Mouse (Mus musculus): ENCODE results near the gene Ppm1n. TPM values are rescaled to one million over a fixed set of nuclear protein-coding genes. Genes with fewer than 3 reads are reported as not detected.

Ppm1n gene
- polyA plus RNA-seq, 1 experiment from 2014 or later, result 0.17 TPM

- Histone ChIP-seq H3K36me3 (ENCODE audit: control insufficient read depth, insufficient read depth, low read length) (no peaks in the 10 kb centered on the region), H3K4me2 (replicated peaks; ENCODE audit: low read depth) (peak overlapping the region; percentile 73; the same call in 1 of the 2 replicates), H3K4me3 (ENCODE audit: low read depth, low read length) (no peak overlapping the region; the same call in 1 of the 2 replicates), H3K27me3 (ENCODE audit: control insufficient read depth, insufficient read depth, low read length) (no peaks in the 10 kb centered on the region), H3K9ac (ENCODE audit: low read length) (no peak overlapping the region), H3K9me3 (ENCODE audit: control insufficient read depth, low read length) (no peaks in the 10 kb centered on the region), H3K4me1 (replicated peaks; ENCODE audit: control insufficient read depth, insufficient read depth) (peaks cover 3% of the 10 kb centered on the region; the same call in 1 of the 2 replicates), H3K27ac (replicated peaks) (peak overlapping the region; percentile 89; the same call in 1 of the 2 replicates)
- WGBS, result 74% methylated on average over 21 of the region's 21 CpGs
- TF ChIP-seq EP300 (optimal IDR thresholded peaks at IDR 0.05), result no peak
- no peak for TF ChIP-seq CTCF (IDR thresholded peaks at IDR 0.05; ENCODE audit: low read depth)
- no peak for ATAC-seq (ENCODE audit: low FRiP score, low TSS enrichment)
- DNase-seq (ENCODE audit: low spot score), result no peak
These were observed 45.7 kb upstream of the Ppm1n start for GRCm38 (mm10) chr7:19325262-19326199.

GRCm38 (mm10) chr7:19324221-19324620 lies 44.4 kb upstream of the Ppm1n start:
- H3K27me3 ChIP-seq (ENCODE audit: control insufficient read depth, insufficient read depth, low read length), result no peaks in the 10 kb centered on the region
- DNase-seq (ENCODE audit: low spot score) (no peak), ATAC-seq (ENCODE audit: low FRiP score, low TSS enrichment) (no peak)
- H3K27ac ChIP-seq (replicated peaks), result no peak overlapping the region; the same call in 1 of the 2 replicates
- H3K4me3 ChIP-seq (ENCODE audit: low read depth, low read length), result no peak overlapping the region
- H3K36me3 ChIP-seq (ENCODE audit: control insufficient read depth, insufficient read depth, low read length), result no peaks in the 10 kb centered on the region
- H3K4me1 ChIP-seq (replicated peaks; ENCODE audit: control insufficient read depth, insufficient read depth), result peaks cover 3% of the 10 kb centered on the region; the same call in 1 of the 2 replicates
- TF ChIP-seq CTCF (IDR thresholded peaks at IDR 0.05; ENCODE audit: low read depth), result no peak
- TF ChIP-seq EP300 (optimal IDR thresholded peaks at IDR 0.05), result no peak
- H3K9me3 ChIP-seq (ENCODE audit: control insufficient read depth, low read length), result no peaks in the 10 kb centered on the region
- WGBS, result 86% methylated on average over 11 of the region's 11 CpGs
- no peak overlapping the region for H3K4me2 ChIP-seq (replicated peaks; ENCODE audit: low read depth)
- no peak overlapping the region for H3K9ac ChIP-seq (ENCODE audit: low read length)

GRCm38 (mm10) chr7:19322489-19322888 lies 42.6 kb upstream of the Ppm1n start:
- Histone ChIP-seq H3K27me3 (ENCODE audit: control insufficient read depth, insufficient read depth, low read length) (no peaks in the 10 kb centered on the region), H3K9me3 (ENCODE audit: control insufficient read depth, low read length) (no peaks in the 10 kb centered on the region), H3K4me1 (replicated peaks; ENCODE audit: control insufficient read depth, insufficient read depth) (peaks cover 3% of the 10 kb centered on the region; the same call in 1 of the 2 replicates), H3K4me3 (ENCODE audit: low read depth, low read length) (no peak overlapping the region), H3K27ac (replicated peaks) (peak overlapping the region; percentile 61; the same call in 1 of the 2 replicates), H3K36me3 (ENCODE audit: control insufficient read depth, insufficient read depth, low read length) (no peaks in the 10 kb centered on the region), H3K4me2 (replicated peaks; ENCODE audit: low read depth) (no peak overlapping the region), H3K9ac (ENCODE audit: low read length) (no peak overlapping the region)
- DNase-seq (ENCODE audit: low spot score) (no peak), ATAC-seq (ENCODE audit: low FRiP score, low TSS enrichment) (no peak)
- peak; percentile 68 for TF ChIP-seq EP300 (optimal IDR thresholded peaks at IDR 0.05)
- TF ChIP-seq CTCF (IDR thresholded peaks at IDR 0.05; ENCODE audit: low read depth), result no peak
- WGBS, result 39% methylated on average over 9 of the region's 9 CpGs

GRCm38 (mm10) chr7:19321464-19321863 lies 41.6 kb upstream of the Ppm1n start:
- ATAC-seq (ENCODE audit: low FRiP score, low TSS enrichment) (no peak), DNase-seq (ENCODE audit: low spot score) (no peak)
- Histone ChIP-seq H3K4me2 (replicated peaks; ENCODE audit: low read depth) (no peak overlapping the region), H3K27me3 (ENCODE audit: control insufficient read depth, insufficient read depth, low read length) (no peaks in the 10 kb centered on the region), H3K36me3 (ENCODE audit: control insufficient read depth, insufficient read depth, low read length) (no peaks in the 10 kb centered on the region), H3K4me1 (replicated peaks; ENCODE audit: control insufficient read depth, insufficient read depth) (no peaks in the 10 kb centered on the region; the same call in 1 of the 2 replicates), H3K9me3 (ENCODE audit: control insufficient read depth, low read length) (no peaks in the 10 kb centered on the region), H3K9ac (ENCODE audit: low read length) (no peak overlapping the region), H3K27ac (replicated peaks) (no peak overlapping the region), H3K4me3 (ENCODE audit: low read depth, low read length) (no peak overlapping the region)
- 40% methylated on average over 5 of the region's 5 CpGs for WGBS
- TF ChIP-seq EP300 (optimal IDR thresholded peaks at IDR 0.05) (no peak), CTCF (IDR thresholded peaks at IDR 0.05; ENCODE audit: low read depth) (no peak)

GRCm38 (mm10) chr7:19320637-19321036 lies 40.8 kb upstream of the Ppm1n start:
- Histone ChIP-seq H3K4me3 (ENCODE audit: low read depth, low read length) (peak overlapping the region; percentile 46; the same call in 1 of the 2 replicates), H3K27me3 (ENCODE audit: control insufficient read depth, insufficient read depth, low read length) (no peaks in the 10 kb centered on the region), H3K9me3 (ENCODE audit: control insufficient read depth, low read length) (no peaks in the 10 kb centered on the region), H3K36me3 (ENCODE audit: control insufficient read depth, insufficient read depth, low read length) (no peaks in the 10 kb centered on the region), H3K9ac (ENCODE audit: low read length) (no peak overlapping the region), H3K4me2 (replicated peaks; ENCODE audit: low read depth) (peak overlapping the region; percentile 83), H3K27ac (replicated peaks) (no peak overlapping the region), H3K4me1 (replicated peaks; ENCODE audit: control insufficient read depth, insufficient read depth) (no peaks in the 10 kb centered on the region; the same call in 1 of the 2 replicates)
- ATAC-seq (ENCODE audit: low FRiP score, low TSS enrichment), result no peak
- WGBS, result 28% methylated on average over 7 of the region's 7 CpGs
- no peak for DNase-seq (ENCODE audit: low spot score)
- TF ChIP-seq EP300 (optimal IDR thresholded peaks at IDR 0.05), result no peak
- TF ChIP-seq CTCF (IDR thresholded peaks at IDR 0.05; ENCODE audit: low read depth), result no peak

Measured in stomach, postnatal 0 days (tissue).